Mouse (Mus musculus): ENCODE data around the gene C1qtnf1.

GRCm38 (mm10) chr11:118452955-118453354, 25.0 kb downstream of the C1qtnf1 start:
- TF ChIP-seq CTCF (IDR thresholded peaks at IDR 0.05; ENCODE audit: control insufficient read depth, insufficient read depth, low read length), result no peak
- no peak for TF ChIP-seq POLR2A (IDR thresholded peaks at IDR 0.05; ENCODE audit: borderline replicate concordance, control insufficient read depth, low read depth, low read length)

Data from bone marrow, adult 2 months (tissue).